Mouse (Mus musculus) kidney, embryonic 14.5 days (tissue): ENCODE results near the gene Slc13a2. TPM values are rescaled to one million over a fixed set of nuclear protein-coding genes. Genes with fewer than 3 reads are reported as not detected.

Experiments
- ATAC-seq: fragments of 200-750 bp; cut with Nextera tagmentation; 2 replicates; pipeline ENCODE4 v1.8.0; 2017; ENCODE audit warnings: moderate number of reproducible peaks, mild to moderate bottlenecking, moderate TSS enrichment, moderate library complexity; ENCODE audit not compliant: low FRiP score, low TSS enrichment
- H3K27ac ChIP-seq: fragments of 300-500 bp; sonication (generic); 2 replicates; pipeline ENCODE4 v1.5.1; 2014; ENCODE audit warnings: low read depth, mild to moderate bottlenecking, low read length, moderate library complexity, mixed read lengths
- H3K27me3 ChIP-seq: fragments of 300-500 bp; sonication (generic); 2 replicates; pipeline ENCODE4 v1.6.1; 2014; ENCODE audit warnings: mild to moderate bottlenecking, low read length; ENCODE audit not compliant: control insufficient read depth, insufficient read depth
- H3K36me3 ChIP-seq: fragments of 300-500 bp; sonication (generic); 2 replicates; pipeline ENCODE4 v1.6.1; 2014; ENCODE audit warnings: low read length, mixed read lengths; ENCODE audit not compliant: control insufficient read depth, insufficient read depth
- H3K4me1 ChIP-seq: fragments of 300-500 bp; sonication (generic); 2 replicates; pipeline ENCODE4 v1.6.1; 2014; ENCODE audit warnings: low read length, mixed read lengths; ENCODE audit not compliant: control insufficient read depth, insufficient read depth
- H3K4me2 ChIP-seq: fragments of 300-500 bp; sonication (generic); replicated peaks from 2 replicates; pipeline ENCODE4 v1.6.1; 2014; ENCODE audit warnings: low read depth, mild to moderate bottlenecking, low read length
- H3K4me3 ChIP-seq: fragments of 300-500 bp; sonication (generic); 2 replicates; pipeline ENCODE4 v1.5.1; 2014; ENCODE audit warnings: mild to moderate bottlenecking, low read length
- H3K9ac ChIP-seq: fragments of 300-500 bp; sonication (generic); 2 replicates; pipeline ENCODE4 v1.6.1; 2014; ENCODE audit warnings: low read depth, mild to moderate bottlenecking, low read length, moderate library complexity
- H3K9me3 ChIP-seq: fragments of 300-500 bp; sonication (generic); 2 replicates; pipeline ENCODE4 v1.6.1; 2016; ENCODE audit warnings: low read length; ENCODE audit not compliant: control insufficient read depth
- WGBS: fragments of 180-500 bp; shearing (Covaris S2); extraction: QIAGEN DNeasy Blood & Tissue Kit; methylation state at CpG from one replicate; pipeline ENCODE4 v1.1.7; 2014; 5-methylcytosine and 5-hydroxymethylcytosine counted together
- polyA plus RNA-seq: library from polyadenylated mRNA; unstranded; fragments of >200 nt; fragmentation: Nextera tagmentation; extraction: Ambion mirVana; gene quantifications from 2 replicates; pipeline ENCODE4 v1.2.1, GENCODE M21; 2014

Gene Slc13a2
- polyA plus RNA-seq, 1 experiment from 2014 or later: 0.45 TPM

DNA sequence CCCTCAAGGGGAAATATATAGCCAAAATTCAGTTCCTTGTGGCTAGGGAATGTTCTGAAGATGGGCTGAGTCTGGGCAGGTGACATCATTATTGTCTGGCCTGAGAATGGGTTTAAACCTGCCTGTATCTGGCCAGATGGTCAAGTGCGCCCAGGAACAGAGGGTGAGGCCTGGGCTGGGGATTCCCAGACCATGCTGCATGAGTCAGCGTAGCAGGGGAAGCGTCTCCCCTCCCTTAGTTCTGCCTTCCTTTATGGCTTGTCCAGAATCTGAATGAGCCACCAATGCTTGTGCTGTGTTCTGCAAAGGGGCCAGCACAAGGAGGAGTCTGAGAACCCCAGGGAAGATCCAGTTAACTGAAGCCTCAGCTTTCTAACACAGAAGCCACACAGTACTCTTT, 25.2 kb upstream of the Slc13a2 start:
- H3K9ac ChIP-seq: no peak overlapping the region
- no peak for ATAC-seq
- no peaks in the 10 kb centered on the region for H3K36me3 ChIP-seq
- H3K9me3 ChIP-seq: no peaks in the 10 kb centered on the region
- 65% methylated on average over 3 of the region's 3 CpGs for WGBS
- no peaks in the 10 kb centered on the region for H3K27me3 ChIP-seq
- no peak overlapping the region for H3K4me2 ChIP-seq
- no peaks in the 10 kb centered on the region for H3K4me1 ChIP-seq
- H3K27ac ChIP-seq: no peak overlapping the region
- H3K4me3 ChIP-seq: no peak overlapping the region

GRCm38 (mm10) chr11:78443115-78443514, 21.1 kb upstream of the Slc13a2 start:
- H3K4me2 ChIP-seq: no peak overlapping the region
- H3K4me3 ChIP-seq: no peak overlapping the region
- no peaks in the 10 kb centered on the region for H3K9me3 ChIP-seq
- H3K27ac ChIP-seq: no peak overlapping the region
- WGBS: 82% methylated on average over 5 of the region's 5 CpGs
- no peak for ATAC-seq
- no peaks in the 10 kb centered on the region for H3K27me3 ChIP-seq
- H3K36me3 ChIP-seq: no peaks in the 10 kb centered on the region
- H3K9ac ChIP-seq: no peak overlapping the region
- no peaks in the 10 kb centered on the region for H3K4me1 ChIP-seq

DNA sequence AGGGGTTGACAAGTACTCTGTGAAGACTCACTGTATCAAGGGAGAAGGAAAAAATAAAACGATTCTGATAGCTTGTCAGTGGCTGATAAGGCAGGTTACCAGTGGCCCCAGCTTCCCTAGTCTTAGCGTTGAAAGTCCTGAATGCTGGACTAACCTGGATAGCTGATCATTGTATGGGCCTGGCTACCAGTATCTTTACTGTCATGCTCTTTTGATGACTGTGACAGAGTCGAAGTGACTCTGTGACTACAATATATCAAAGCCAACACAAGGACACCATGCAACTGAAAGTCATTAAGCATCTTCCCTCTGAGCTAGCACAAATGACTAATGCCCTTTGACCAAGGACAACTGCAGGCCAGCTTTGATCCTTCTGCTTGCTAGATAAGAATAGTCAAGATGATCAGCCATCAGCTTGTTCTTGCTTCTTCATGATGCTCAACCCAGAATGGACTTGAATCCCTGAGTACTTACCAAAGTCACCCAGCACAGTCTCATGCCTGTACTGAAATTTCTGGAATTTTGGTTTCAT, 16.4 kb upstream of the Slc13a2 start:
- Histone ChIP-seq H3K9me3 (no peaks in the 10 kb centered on the region), H3K27me3 (no peaks in the 10 kb centered on the region), H3K4me3 (no peak overlapping the region), H3K27ac (no peak overlapping the region), H3K36me3 (no peaks in the 10 kb centered on the region), H3K9ac (no peak overlapping the region), H3K4me2 (no peak overlapping the region), H3K4me1 (peaks cover 9% of the 10 kb centered on the region; the same call in 1 of the 2 replicates)
- no peak for ATAC-seq
- WGBS: 80% methylated on average over 3 of the region's 3 CpGs

- Histone ChIP-seq H3K27ac (no peak overlapping the region), H3K36me3 (no peaks in the 10 kb centered on the region), H3K4me2 (no peak overlapping the region), H3K9ac (no peak overlapping the region), H3K27me3 (no peaks in the 10 kb centered on the region), H3K4me3 (no peak overlapping the region), H3K4me1 (peaks cover 9% of the 10 kb centered on the region; the same call in 1 of the 2 replicates), H3K9me3 (no peaks in the 10 kb centered on the region)
- WGBS: 85% methylated on average over 7 of the region's 7 CpGs
- ATAC-seq: no peak
Observed at GRCm38 (mm10) chr11:78437182-78437581, 15.2 kb upstream of the Slc13a2 start.

DNA sequence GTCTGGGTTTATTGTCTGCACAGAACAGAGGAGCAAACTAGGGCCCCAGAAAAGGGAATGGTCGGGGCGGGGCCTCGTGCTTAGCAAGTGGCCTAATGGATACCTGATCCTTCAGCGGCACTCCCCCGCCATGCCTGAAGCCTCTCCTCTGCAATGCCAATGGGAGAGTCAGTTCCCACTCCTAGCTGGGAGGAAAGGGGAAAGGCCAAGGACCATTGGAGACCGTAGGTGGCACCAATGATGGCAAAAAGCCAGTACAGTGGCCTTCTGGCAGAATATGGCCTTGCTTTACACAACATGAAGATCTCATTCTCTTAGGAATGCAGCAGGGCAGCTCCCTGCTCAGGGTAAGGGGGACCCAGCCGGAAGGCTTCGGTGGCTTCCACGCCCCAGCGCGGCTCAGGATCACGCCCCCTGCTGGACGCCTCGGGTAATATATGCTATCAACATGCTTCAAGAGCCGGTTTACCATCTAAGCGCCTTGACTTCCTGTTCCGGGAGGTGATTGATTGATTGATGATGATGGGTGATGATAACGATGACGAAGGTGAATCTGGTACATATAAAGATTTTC, 13.8 kb upstream of the Slc13a2 start:
- H3K4me2 ChIP-seq: peak overlapping the region; percentile 23; the same call in 1 of the 2 replicates
- peak; percentile 91 for ATAC-seq
- WGBS: 4% methylated on average over 19 of the region's 19 CpGs

GRCm38 (mm10) chr11:78434052-78434451, 12.0 kb upstream of the Slc13a2 start:
- Histone ChIP-seq H3K27me3 (no peaks in the 10 kb centered on the region), H3K27ac (peak overlapping the region; percentile 26; the same call in 1 of the 2 replicates), H3K4me2 (no peak overlapping the region), H3K4me3 (no peak overlapping the region), H3K9ac (no peak overlapping the region), H3K4me1 (peaks cover 9% of the 10 kb centered on the region; the same call in 1 of the 2 replicates), H3K9me3 (no peaks in the 10 kb centered on the region), H3K36me3 (no peaks in the 10 kb centered on the region)
- no peak for ATAC-seq
- WGBS: 38% methylated on average over 4 of the region's 4 CpGs

More for the DNA sequence above, 13.8 kb upstream of the Slc13a2 start:
- Histone ChIP-seq H3K4me3 (no peak overlapping the region), H3K27ac (peak overlapping the region; percentile 74), H3K36me3 (no peaks in the 10 kb centered on the region), H3K27me3 (no peaks in the 10 kb centered on the region), H3K9me3 (no peaks in the 10 kb centered on the region), H3K4me1 (peaks cover 9% of the 10 kb centered on the region; the same call in 1 of the 2 replicates), H3K9ac (no peak overlapping the region)

GRCm38 (mm10) chr11:78431176-78431575, 9.2 kb upstream of the Slc13a2 start:
- H3K9ac ChIP-seq: no peak overlapping the region

DNA sequence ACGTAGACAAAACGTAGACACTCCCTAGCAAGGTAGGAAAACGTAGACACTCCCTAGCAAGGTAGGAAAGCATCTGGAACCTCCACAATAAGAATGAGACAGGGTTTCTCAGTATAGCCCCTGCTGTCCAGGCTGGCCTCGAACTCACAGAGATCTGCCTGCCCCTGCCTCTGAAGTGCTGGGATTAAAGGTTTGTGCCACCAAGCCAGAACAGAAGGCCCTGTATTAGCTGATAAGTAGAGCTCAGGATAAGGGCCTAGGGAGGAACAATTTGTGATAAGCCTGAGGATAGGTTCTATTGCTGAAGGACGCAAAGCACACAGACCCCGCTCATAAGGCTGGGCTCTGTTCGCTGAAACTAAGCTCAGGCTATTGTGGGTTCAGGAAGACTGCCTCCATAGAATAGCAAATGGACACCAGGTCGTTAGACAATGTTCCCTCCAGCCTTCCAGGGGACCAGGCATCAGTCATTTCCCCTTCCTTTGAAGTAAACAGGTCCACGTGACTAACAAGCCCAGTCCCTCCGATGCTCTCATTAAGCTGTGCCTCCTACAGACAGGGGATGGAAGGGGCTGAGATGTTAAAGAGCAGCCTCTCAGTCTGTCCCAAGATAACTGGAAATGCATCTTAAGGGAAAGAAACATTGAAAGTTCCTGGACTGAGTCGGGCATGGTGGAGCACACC, 8.3 kb upstream of the Slc13a2 start:
- Histone ChIP-seq H3K4me1 (0 out of 2 replicates have a peak, but pooled peaks cover 3% of the 10 kb centered on the region), H3K36me3 (no peaks in the 10 kb centered on the region), H3K9me3 (no peaks in the 10 kb centered on the region), H3K4me3 (no peak overlapping the region), H3K27me3 (no peaks in the 10 kb centered on the region), H3K27ac (no peak overlapping the region), H3K9ac (no peak overlapping the region), H3K4me2 (no peak overlapping the region)
- WGBS: 40% methylated on average over 11 of the region's 11 CpGs
- ATAC-seq: no peak

More at GRCm38 (mm10) chr11:78431176-78431575, 9.2 kb upstream of the Slc13a2 start:
- ATAC-seq: no peak
- H3K36me3 ChIP-seq: no peaks in the 10 kb centered on the region
- peaks cover 9% of the 10 kb centered on the region; the same call in 1 of the 2 replicates for H3K4me1 ChIP-seq
- no peaks in the 10 kb centered on the region for H3K27me3 ChIP-seq
- WGBS: 62% methylated on average over 10 of the region's 10 CpGs
- no peak overlapping the region for H3K4me2 ChIP-seq
- no peaks in the 10 kb centered on the region for H3K9me3 ChIP-seq
- H3K27ac ChIP-seq: no peak overlapping the region
- no peak overlapping the region for H3K4me3 ChIP-seq

- WGBS: 81% methylated on average over 5 of the region's 5 CpGs
- H3K36me3 ChIP-seq: no peaks in the 10 kb centered on the region
- H3K4me3 ChIP-seq: no peak overlapping the region
- H3K9me3 ChIP-seq: no peaks in the 10 kb centered on the region
- no peaks in the 10 kb centered on the region for H3K4me1 ChIP-seq
- H3K9ac ChIP-seq: no peak overlapping the region
- H3K27me3 ChIP-seq: no peaks in the 10 kb centered on the region
- H3K27ac ChIP-seq: no peak overlapping the region
- ATAC-seq: no peak
- H3K4me2 ChIP-seq: no peak overlapping the region
Observed at GRCm38 (mm10) chr11:78428309-78428708, 6.3 kb upstream of the Slc13a2 start.
